Mouse (Mus musculus): ENCODE measurements around the gene Mei4. TPM values are rescaled to one million over a fixed set of nuclear protein-coding genes. Genes with fewer than 3 reads are reported as not detected.

Gene Mei4
- polyA plus RNA-seq, 2 experiments from 2014 or later, result 0.13 to 0.60 TPM

GRCm38 (mm10) chr9:82160143-82160542, 296.7 kb downstream of the Mei4 start:
- ATAC-seq, result no peak

- ATAC-seq, result no peak
Observed at GRCm38 (mm10) chr9:82162415-82162814, 298.9 kb downstream of the Mei4 start.

- ATAC-seq, result no peak
Observed at GRCm38 (mm10) chr9:82217976-82218375, 354.5 kb downstream of the Mei4 start.

- ATAC-seq, result no peak
Observed at GRCm38 (mm10) chr9:82247695-82248445, 384.4 kb downstream of the Mei4 start.

Other genes starting within 250 kb of the Mei4 start
- gene Htr1b, start 229.8 kb upstream of the Mei4 start, polyA plus RNA-seq (2017; shearing (Covaris generic)), result not detected